Mouse (Mus musculus): ENCODE data around the gene Ddx28.
"Not testable (repeated sequence)": the region's sequence is repeated elsewhere in the genome, so short reads cannot be mapped to it uniquely, and the experiment has no call there.

The Ddx28 gene

DNA sequence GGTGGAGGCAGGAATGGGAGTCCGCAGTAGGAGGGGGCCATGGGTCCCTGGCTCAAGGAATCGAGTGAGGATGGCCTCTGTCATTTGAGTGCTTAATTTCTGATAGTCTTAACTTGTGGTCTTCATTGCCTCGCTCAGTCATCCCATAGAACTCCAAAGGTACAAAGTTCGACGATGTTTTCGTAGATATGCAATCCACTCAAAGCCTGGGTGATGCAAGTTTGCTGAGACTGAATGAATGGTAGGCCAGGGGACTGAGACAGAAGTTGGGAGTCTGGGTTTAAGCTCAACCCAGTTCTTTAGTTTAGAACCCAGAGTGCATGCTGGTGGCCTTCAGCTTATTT, at the start of gene Ddx28:
TSS of gene Ddx28 (minus strand) at position 240 of the 344 bp plus-strand sequence.
- no peak for DNase-seq

DNA sequence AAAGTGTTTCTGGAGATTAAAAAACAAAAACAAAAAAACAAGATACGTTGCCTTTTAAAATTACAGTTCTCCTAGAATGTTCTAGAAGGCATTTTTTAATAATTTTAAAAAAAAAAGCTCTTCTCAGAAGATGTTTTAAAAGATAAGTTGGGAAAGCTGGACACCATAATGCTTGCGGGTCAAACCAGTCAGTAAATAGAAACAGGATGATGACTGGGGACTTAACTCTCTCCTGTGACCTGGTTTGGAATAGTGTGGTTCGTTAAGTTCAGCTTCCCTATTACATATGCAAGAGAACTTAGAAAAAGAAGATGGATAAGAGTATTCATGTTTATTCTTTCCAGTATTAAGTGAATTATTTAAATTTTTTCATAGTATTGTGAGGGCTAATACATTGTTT, 48.8 kb upstream of the Ddx28 start:
- DNase-seq = no peak

DNA sequence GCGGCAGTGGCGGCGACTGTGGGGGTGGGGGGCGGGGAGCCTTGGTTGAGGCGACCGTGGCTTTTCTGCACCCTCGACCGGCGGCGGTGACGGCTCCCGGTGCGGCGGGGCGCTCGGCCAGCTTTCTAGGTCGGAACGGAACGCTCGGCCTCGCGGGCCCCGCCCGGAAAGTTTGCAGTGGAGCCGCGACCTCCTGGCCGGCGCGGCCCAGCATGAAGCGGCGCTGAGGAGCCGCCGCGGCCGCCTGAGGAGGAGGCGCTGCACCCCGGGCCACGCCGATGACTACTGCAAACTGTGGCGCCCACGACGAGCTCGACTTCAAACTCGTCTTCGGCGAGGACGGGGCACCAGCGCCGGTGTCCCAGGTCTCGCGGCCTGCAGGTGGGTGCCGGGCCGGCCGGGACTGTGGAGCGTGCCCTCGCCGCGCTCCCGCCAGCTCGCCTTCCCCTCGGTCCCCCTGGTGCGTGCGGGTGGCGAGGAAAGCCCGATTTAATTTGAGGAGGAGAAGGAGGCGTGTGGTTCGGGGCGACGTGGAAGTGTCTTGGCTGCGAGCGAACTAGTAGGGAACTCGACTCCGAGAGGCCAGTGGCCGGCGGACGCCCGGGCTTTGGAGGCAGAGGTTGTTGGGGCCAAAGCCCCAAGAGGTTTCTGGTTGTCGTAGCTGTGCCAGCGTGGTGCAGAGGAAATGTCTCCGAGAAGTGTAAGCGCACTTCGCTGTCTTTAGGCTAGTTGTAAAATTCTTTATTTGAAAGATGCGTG, 48.1 kb upstream of the Ddx28 start:
- no peak for DNase-seq

DNA sequence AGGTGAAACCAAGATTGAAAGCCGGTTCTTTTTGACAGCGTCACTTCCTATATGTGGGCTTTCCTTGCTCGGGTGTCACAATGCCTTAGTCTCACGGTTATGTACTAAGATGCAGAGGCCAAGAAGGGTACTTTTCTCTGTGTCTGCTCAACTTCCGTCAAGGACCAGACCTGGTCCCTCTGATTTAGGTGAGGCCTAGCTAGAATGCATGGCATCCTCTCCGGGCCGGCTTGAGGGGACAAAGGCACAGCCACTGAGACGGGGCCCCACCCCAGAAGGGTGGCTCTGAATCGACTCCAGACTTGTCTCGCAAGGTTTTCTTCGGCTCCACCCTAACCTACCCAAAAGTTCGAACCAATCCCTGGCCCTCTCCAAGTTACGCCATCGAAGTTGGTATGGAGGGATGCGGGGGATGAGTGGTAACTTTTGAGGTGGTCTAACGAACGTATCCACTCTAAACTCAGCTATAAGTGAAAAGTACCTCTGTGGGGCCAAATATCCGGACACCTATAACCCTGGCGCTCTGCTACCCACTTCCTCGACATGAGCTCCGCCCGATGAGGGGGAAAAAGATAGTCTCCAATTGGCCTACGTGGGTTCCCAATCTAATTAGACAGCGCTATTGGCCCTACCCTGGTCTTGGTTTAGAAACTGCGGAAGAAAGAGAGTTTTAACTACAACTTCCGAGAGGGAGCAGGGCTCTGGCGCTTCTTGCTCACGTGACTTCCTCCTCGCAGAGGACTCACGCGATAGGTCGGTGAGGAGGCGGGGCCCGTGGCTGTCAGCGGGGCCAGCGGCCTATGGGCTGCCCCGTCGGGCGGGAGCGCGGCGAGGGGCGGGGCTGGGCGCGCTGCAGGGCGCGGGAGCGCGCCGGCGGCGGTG, 47.3 kb upstream of the Ddx28 start, which contains the start of gene Nfatc3:
TSS of gene Nfatc3 (plus strand) at position 110 of the 882 bp plus-strand sequence.
- peak; percentile 95 to 96 for DNase-seq

DNA sequence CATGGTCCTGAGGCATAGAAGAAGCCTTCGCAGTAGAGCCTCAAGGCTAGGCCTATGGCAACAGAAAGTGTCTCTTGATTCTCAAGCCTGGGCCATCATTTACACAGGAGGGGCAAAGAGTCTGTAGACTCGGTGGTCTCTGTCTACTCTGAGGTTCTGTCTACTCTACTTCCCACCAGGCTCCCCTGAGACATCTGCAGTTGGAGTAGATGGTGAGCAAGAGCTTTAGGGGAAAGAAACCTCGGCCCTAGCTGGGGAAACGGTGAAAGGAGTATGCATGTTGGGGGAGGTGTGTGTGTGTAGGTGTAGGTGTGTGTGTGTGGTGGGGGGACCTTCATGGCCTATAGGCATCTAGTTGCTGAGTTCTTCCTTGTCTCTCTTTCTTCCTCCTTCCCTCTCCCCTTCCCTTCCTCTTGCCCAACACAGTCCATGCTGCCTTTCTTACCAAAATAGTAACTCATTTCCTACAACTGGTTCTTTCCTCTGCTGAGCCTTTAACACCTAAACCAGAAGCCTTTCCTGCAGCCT, 44.8 kb upstream of the Ddx28 start:
- DNase-seq = no peak

DNA sequence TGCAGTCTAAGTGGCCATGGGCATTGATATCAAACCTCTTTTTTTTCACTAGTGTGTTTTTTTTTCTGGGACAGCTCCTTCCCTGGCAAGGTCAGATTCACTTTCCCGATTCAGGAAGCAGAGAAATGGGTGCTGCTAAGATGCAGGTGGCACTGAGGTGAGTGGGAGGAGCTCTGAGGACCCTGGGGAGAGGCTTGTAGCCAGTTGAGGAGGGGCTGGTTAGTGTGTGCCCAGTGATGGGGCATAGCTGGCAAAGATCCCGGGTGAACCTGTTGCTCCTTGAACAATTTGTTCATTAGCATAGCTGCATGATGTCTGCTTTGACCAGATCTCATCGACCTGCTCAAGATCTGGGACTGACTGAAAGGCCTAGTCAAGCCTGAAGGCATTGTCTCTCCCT, 43.4 kb upstream of the Ddx28 start:
- DNase-seq = peak; percentile 34 to 64

DNA sequence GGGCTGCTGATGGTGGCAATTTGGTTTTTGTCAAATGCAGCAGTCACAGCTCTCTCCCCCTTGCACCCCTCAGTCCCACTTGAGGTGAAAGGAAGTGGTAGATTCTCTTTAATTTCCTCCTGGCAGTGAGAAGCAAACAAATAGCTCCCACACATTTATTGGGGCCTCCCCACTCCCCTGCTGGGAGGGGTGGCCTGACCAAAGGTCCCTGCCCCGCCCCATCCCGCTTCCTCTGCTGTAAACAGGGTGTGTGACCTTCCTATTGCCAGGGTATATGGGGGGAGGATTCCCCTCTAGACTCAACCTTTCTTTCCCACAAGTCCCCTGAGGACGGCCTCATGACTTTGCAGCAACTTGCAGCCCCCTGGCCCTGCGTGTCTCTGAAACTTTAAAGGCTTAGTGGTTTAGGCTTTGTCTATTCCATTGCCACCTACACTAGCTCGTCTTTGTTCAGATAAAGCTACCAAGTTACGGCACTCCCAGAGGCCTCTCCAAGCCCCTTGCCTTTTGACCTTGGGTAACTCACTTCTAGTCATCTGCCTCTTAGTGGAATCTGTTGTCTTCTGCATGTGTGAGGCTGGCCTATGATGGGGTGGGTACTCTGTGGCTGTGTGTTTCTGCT, 42.6 kb upstream of the Ddx28 start:
- DNase-seq = no peak

DNA sequence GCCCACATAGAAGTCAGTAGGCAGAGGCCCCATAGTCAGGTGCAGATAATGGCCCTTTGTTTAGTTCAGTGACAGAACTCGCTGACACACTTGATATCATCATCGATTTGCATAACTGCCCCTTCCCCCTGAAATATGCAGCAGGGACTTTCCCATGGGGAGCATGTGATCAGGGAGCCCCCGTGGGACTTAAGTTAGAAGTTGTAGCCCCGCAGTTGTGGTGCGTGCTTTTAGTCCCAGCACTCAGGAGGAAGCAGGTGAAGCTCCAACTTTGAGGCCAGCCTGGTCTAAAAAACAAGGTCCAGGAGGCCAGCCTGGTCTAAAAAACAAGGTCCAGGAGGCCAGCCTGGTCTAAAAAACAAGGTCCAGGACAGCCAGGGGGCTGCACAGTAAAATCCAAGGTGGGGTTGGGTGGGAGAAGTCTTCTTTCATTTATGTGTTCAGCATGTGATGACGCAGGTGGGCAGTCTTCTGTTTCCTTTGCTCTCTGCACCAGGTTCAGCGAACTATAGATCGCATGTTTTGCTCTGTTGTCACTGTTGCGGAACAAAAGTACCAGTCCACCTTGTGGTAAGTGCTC, 40.9 kb upstream of the Ddx28 start:
- no peak for DNase-seq

DNA sequence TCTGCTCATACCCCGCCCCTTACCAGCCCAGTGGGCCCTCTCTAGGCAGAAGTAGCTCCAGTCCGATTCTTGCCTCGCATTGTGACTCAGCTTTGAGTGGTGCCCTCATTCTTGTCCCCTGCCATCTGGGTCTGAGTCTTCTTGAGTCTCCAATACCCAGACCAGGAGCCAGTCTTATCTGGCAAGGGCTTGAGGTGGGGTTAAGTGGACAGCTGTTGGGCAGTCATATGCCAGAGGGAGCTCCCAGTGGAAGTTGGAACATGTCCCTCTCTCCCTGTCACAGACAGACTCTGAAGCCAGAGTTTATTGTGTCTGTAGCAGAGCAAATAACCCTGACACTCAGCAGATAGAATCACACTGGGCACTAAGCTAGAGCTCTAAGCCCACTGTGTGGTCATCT, 39.4 kb upstream of the Ddx28 start:
- DNase-seq = no peak

DNA sequence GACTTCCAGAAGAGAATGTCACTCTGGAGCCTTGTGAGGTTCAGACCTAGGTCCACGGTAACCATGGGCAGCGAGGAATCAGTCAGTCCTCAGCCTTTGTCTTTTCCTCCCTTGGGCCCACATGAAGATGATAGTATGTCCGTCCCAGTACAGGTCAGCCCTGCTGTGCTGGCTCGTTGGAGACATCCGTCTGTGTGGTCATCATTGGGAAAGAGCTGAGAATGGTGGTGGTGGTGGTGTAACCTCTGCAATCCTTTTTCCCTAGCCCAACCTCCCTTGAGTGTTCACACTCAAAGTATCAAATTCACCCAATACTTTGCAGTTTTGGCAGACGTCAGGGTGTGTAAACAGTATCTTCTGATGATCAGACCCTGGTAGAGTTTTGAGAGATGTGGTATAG, 38.2 kb upstream of the Ddx28 start:
- DNase-seq = no peak

DNA sequence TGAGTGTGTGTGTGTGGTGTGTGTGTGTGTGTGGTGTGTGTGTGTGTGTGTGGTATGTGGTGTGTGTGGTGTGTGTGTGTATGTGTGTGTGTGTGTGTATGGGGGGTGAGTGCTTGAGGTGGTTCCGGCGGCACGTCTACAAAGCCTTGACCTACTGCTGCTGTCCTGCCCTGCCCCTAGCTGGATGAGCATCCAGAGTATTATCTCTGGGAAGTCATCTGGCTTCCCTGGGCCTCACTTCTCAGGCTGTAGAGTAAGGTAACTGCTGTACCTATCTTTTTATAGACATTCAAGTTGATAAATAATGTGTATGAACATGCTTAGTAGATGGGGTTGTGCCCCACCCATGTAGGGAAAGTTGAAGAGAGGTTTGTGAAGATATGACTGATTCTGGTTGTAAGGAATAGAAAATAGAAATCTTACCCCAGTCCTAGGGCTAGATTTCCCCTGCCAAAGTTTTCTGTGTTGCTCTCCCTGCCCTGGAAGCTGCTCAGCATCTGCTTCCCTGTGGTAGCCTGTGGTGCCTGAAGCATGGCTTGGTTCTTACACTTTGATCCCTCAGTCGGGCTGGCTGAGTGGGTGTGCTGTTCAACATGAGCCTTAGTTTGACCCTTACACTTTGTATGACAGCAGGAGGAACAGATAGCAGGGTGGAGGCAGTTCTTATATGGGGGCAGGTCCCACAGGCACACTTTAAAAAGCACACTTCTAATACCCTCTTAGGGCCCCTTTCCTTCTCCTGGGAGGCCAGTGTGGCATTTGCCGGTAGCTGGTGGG, 36.4 kb upstream of the Ddx28 start:
- DNase-seq = no peak

DNA sequence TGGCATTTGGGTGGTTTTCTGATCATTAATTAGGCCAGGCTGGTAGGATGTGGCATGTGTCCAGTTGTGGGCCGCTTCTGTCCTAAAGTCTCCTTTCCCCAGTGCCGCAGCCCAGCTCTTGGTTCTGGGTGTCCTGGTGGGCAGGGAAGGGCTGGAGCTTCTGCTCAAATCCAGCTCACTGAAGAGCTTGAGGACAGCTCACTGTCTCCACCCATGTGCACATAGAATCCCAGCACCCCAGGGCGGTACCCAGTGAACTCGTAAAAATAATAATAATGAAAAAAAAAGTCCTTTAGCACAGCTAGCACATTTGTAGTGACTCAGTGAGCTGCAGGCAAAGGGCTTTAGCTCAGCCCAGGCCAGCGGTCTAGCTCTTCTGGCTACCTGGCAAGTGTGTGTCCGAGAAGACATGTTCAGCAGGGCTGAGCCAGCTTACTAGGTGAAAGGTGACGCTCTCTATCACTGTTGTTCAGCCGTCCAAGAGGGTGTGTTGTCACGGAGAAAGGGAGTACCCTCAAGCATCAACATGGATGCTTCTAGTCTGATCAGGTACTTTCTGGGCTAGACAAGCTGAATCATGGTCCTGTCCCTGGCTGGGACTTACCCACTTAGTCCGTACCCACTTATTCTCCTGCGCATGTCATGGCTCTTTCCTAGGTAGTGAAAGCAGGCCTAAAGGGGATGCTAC, 35.3 kb upstream of the Ddx28 start:
- no peak for DNase-seq

DNA sequence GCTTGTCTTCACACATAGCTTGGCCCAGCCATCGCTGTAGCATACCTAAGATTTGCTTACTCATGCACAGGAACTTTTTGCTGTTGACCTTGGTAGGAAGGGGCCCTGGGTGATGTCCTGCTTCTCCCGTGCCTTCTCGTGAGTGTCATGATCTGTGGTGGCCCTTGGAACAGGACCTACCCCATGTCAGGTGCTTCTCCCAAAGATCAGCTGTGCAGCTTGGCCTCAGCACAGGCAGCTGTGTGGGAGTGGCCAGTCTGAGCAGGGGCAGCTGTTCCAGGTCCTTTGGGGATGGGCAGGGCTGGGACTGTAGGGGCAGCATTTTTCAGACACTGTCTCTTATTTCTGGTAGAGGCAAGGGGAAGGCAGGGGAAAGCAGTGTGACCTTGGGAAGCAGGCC, 32.5 kb upstream of the Ddx28 start:
- no peak for DNase-seq

DNA sequence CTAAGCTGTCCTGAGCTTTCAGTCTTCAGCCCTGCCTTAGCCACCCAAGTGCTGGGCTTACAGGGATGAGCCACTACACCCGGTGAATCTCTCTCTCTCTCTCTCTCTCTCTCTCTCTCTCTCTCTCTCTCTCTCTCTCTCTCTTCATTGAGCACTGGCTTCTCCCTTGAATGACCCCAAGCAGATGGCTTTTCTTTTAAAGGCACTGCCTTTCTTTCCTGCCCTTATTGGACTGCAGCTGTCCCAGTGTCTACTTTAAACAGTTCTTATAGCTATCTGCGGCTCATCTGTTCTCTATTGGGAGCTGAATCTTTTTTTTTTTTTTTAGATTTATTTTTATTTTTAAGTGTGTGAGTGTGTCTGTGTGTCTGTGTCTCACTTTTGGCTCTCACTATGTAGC, 31.4 kb upstream of the Ddx28 start:
- no peak for DNase-seq

DNA sequence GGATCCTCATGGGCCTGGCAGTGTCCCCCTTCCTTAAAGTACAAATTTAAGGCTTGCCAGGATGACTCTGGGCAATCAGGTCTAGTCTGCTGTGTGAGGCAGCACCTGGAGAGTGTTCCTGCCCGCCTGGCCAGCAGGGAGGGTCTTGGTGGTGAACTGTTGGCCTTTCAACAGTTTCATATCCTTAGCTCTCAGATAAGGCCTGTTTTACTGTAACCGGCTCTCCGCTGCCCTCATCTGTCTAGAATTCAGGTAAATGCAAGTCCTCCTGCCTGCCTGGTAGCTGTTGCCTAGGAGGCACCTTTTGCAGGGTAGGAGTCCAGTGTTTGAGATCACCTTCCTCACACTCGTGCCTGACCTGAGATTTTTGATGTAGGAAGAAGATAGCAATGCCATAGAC, 28.5 kb upstream of the Ddx28 start:
- no peak for DNase-seq

DNA sequence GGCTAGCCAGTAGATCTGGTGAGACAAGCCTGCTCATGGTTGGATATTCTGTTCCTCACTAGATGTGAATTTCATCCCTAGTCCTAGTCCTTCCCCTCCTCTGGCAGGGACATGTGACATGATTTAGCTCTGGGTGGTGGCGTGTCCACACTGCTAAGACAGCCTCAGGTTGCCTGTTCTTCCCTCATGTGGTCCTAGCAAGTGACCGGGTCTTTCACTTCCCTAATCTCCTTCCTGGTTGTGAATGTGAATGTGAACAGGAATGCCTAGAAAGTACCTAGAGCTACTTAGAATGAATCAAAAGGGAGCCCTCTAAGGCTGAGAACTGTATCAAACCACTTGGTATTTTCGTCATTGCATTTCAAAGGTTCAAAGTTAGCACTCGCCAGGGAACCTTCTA, 27.9 kb upstream of the Ddx28 start:
- DNase-seq = no peak

DNA sequence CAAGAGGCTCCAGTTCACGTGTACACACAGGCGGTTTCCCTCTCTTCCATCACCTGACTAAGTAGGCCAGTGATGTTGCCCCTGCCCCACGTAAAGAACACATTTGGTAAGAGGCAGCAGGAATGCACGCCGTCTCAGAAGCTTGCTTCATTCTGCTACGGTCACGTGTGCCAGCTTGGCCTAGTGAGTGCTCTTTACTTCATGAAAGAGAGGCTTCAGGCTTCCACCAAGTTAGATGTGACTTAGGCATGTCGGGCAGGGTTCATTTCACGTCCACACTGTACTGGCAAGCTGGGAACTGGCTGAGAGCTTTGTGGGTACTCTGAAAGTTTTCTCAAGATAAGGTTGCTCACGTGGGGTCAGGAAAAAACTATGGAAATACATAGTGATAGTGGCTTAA, 27.0 kb upstream of the Ddx28 start:
- DNase-seq = no peak

DNA sequence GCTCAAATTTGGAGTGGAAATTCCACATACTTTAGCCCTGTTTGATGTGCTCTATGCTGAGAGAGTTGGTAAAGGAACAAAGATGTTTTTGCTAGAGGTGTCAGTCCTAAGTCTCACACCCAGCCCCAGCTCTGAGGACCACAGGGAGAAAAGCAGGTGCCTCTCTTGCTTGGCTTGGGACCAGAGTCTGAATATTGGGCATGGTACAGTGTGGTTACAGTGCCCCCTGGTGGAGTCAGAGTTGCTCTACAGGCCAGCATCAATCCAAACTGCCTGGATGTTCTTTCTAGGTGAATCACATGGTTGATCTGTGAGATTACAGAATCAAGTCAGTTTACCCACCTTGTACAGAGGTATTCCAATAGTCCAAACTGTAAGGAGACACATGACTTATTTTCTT, 10.8 kb upstream of the Ddx28 start:
- peak; percentile 94 for DNase-seq

DNA sequence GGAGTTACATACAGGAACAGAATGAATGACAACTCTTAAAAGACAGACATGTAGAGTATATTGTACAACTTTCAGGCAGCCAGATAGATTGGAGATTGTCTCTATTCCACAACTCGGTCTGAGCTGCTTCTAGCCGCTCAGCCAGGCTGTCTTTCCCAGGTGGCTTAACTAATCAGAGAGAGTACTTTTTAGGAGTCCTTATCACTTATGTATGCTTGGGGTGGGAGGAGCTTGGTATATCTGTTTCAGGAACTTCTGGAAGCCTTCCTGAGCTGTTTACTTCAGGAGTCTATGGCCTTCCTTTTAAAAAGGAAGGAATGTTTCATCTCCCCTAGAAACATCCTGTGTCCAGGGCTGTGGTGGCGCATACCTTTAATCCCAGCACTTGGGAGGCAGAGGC, 6.4 kb upstream of the Ddx28 start:
- DNase-seq = no peak

DNA sequence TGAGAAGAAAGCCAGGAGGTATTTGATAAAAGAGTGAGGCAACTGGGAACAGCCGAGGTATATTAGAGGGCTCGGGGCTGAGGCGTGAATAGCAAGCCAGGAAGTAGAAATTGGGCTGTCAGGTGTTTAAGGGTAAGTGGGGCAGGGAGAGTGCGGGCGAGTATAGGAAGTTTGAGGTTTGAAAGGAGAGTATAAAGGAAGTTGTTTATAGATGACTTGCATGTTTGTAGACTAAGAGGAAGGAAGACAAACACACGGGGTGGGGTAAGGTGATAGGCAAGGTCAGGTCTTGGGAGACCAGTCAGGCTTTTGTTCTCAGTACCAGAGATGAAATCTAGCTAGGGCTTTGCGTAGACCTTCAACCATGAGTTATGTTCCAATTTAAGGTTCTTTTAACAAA, 5.4 kb upstream of the Ddx28 start:
- DNase-seq = no peak

DNA sequence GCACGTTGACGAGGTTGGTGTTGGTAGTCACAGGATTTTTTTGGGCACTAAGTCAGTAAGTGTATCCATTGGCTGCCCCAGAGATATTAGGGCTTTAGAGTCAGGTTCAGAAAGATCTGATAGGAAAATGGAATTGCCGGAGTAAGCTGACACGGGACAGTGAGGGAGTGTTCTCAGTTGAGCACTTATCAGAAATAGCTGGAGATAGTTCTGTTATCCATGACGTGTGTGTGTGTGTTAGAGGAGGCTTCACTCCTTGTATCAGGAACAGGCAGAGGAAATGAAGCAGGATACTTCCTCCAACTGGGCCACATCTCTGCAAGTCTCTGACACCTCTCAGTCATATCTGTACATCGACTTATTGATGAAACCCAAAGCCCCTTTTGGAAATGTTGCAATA, 4.6 kb upstream of the Ddx28 start:
- DNase-seq = no peak

DNA sequence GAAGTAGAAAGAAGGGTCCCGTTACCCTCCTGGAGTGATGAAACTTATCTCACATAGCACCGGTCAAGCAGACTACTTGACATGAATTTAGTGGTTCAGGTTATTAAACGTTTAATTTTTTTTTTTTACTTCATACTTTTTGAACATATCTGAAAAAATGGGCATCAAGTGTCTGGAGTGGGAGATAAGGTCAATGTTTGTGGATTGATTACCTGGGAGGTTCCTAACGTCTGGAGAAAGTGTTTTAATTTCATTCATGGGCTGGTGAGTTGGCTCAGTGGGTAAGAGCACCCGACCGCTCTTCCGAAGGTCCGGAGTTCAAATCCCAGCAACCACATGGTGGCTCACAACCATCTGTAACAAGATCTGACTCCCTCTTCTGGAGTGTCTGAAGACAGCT, 521 bp upstream of the Ddx28 start:
- not testable (repeated sequence) for DNase-seq

Measured in cerebellum, postnatal 14 days (tissue).